Mouse (Mus musculus): ENCODE results near the gene Msl2. TPM values are rescaled to one million over a fixed set of nuclear protein-coding genes. Genes with fewer than 3 reads are reported as not detected.

The Msl2 gene
- total RNA-seq, 1 experiment, result 21.3 TPM

Other genes starting within 250 kb of the Msl2 start
- gene Pccb, start 39.2 kb upstream of the Msl2 start, total RNA-seq (2012; rRNA removed), result 24.8 and 27.0 TPM in 2 replicates
- gene Ppp2r3a, start 177.7 kb downstream of the Msl2 start, total RNA-seq (2012; rRNA removed), result 3.5 and 4.1 TPM in 2 replicates

Data from ES-E14 (cell line).